Mouse (Mus musculus) limb, embryonic 11.5 days (tissue): Measurements from ENCODE around the gene Atxn10. TPM values are rescaled to one million over a fixed set of nuclear protein-coding genes. Genes with fewer than 3 reads are reported as not detected.

ENCODE experiments used
- ATAC-seq: fragments of 200-750 bp; cut with Nextera tagmentation; 2 replicates; pipeline ENCODE4 v1.8.0; 2017; ENCODE audit warnings: low read depth; ENCODE audit not compliant: insufficient number of reproducible peaks, low FRiP score, low TSS enrichment
- DNase-seq: peaks from one replicate; pipeline ENCODE4 v3.0.0-alpha.2; 2015; ENCODE audit warnings: low spot score
- H3K27ac ChIP-seq: fragments of 300-500 bp; sonication (generic); replicated peaks from 2 replicates; pipeline ENCODE4 v1.5.1; 2014; ENCODE audit warnings: low read depth, mild to moderate bottlenecking, low read length
- H3K27me3 ChIP-seq: fragments of 300-500 bp; sonication (generic); 2 replicates; pipeline ENCODE4 v1.6.1; 2014; ENCODE audit warnings: mild to moderate bottlenecking, low read length, mixed read lengths; ENCODE audit not compliant: control insufficient read depth, insufficient read depth
- H3K36me3 ChIP-seq: fragments of 300-500 bp; sonication (generic); 2 replicates; pipeline ENCODE4 v1.6.1; 2014; ENCODE audit warnings: mild to moderate bottlenecking, low read length, moderate library complexity, mixed read lengths; ENCODE audit not compliant: control insufficient read depth, insufficient read depth
- H3K4me1 ChIP-seq: fragments of 300-500 bp; sonication (generic); 2 replicates; pipeline ENCODE4 v1.6.1; 2014; ENCODE audit warnings: low read length, mixed read lengths; ENCODE audit not compliant: control insufficient read depth, insufficient read depth
- H3K4me2 ChIP-seq: fragments of 300-500 bp; sonication (generic); 2 replicates; pipeline ENCODE4 v1.6.1; 2014; ENCODE audit warnings: low read depth, mild to moderate bottlenecking, moderate library complexity; ENCODE audit not compliant: severe bottlenecking
- H3K4me3 ChIP-seq: fragments of 300-500 bp; sonication (generic); 2 replicates; pipeline ENCODE4 v1.5.1; 2014; ENCODE audit warnings: low read depth, low read length
- H3K9ac ChIP-seq: fragments of 300-500 bp; sonication (generic); 2 replicates; pipeline ENCODE4 v1.6.1; 2014; ENCODE audit warnings: mild to moderate bottlenecking, low read length
- H3K9me3 ChIP-seq: fragments of 300-500 bp; sonication (generic); 2 replicates; pipeline ENCODE4 v1.6.1; 2016; ENCODE audit warnings: low read length; ENCODE audit not compliant: control insufficient read depth
- WGBS: fragments of 180-500 bp; shearing (Covaris S2); extraction: QIAGEN DNeasy Blood & Tissue Kit; methylation state at CpG from one replicate; pipeline ENCODE4 v1.1.7; 2014; 5-methylcytosine and 5-hydroxymethylcytosine counted together
- polyA plus RNA-seq: library from polyadenylated mRNA; unstranded; fragments of >200 nt; fragmentation: Nextera tagmentation; extraction: Ambion mirVana; gene quantifications from 2 replicates; pipeline ENCODE4 v1.2.1, GENCODE M21; 2014

The Atxn10 gene
- polyA plus RNA-seq, 1 experiment from 2014 or later = 331 TPM

DNA sequence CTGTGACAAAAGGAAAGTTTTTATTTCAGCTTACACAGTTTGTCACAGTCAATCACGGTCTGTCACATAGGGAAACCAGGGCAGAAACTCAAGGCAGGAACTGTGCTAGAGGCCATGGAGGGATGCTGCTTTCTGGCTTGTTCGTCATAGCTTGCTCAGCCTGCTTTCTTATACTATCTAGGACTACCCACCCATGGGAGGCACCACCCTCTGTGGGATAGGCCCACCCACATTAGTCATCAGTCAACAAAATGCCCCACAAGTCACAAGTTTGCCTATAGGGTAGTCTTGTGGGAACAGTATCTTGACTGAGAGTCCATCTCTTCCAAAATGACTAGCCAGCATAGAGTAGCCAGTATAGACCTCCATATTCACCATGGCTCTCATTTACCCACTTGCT lies 6.2 kb downstream of the Atxn10 start:
- WGBS = 98% methylated on average over 2 of the region's 2 CpGs
- H3K9me3 ChIP-seq = no peaks in the 10 kb centered on the region
- H3K27ac ChIP-seq = no peak overlapping the region
- no peaks in the 10 kb centered on the region for H3K36me3 ChIP-seq
- no peak overlapping the region for H3K4me3 ChIP-seq
- no peak overlapping the region for H3K9ac ChIP-seq
- ATAC-seq (no peak), DNase-seq (no peak)
- no peaks in the 10 kb centered on the region; the same call in 1 of the 2 replicates for H3K4me1 ChIP-seq
- no peak overlapping the region for H3K4me2 ChIP-seq
- no peaks in the 10 kb centered on the region for H3K27me3 ChIP-seq

GRCm38 (mm10) chr15:85344673-85345072 lies 8.6 kb downstream of the Atxn10 start:
- Histone ChIP-seq H3K9ac (no peak overlapping the region), H3K9me3 (no peaks in the 10 kb centered on the region), H3K4me2 (no peak overlapping the region), H3K36me3 (no peaks in the 10 kb centered on the region), H3K4me1 (no peaks in the 10 kb centered on the region), H3K4me3 (no peak overlapping the region), H3K27me3 (no peaks in the 10 kb centered on the region), H3K27ac (no peak overlapping the region)
- 72% methylated on average over 2 of the region's 2 CpGs for WGBS
- no peak for DNase-seq
- ATAC-seq = no peak

GRCm38 (mm10) chr15:85347058-85347700 lies 11.1 kb downstream of the Atxn10 start:
- no peak overlapping the region for H3K27ac ChIP-seq
- H3K9ac ChIP-seq = no peak overlapping the region
- ATAC-seq (no peak), DNase-seq (no peak)
- WGBS = 87% methylated on average over 6 of the region's 6 CpGs
- no peaks in the 10 kb centered on the region for H3K9me3 ChIP-seq
- H3K4me3 ChIP-seq = no peak overlapping the region
- no peaks in the 10 kb centered on the region for H3K4me1 ChIP-seq
- H3K27me3 ChIP-seq = no peaks in the 10 kb centered on the region
- H3K36me3 ChIP-seq = no peaks in the 10 kb centered on the region
- H3K4me2 ChIP-seq = no peak overlapping the region

DNA sequence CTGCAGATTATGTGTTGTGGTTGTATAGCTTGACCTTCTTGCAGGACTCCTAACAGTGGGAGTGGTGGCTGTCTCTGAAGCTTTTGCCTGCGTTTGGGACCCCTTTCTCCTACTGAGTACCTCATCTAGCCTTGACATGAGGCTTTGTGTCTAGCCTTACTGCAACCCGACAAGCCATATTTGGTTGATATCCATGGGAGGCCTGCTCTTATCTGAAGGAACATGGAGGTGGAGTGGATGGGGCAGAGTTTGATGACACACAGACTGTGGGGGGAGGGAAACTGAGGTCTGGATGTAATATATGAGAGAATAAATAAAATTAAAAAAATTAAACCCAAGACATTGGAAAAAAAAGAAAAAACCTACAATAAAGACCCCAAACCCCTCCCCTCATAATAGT lies 14.1 kb downstream of the Atxn10 start:
- H3K4me2 ChIP-seq = no peak overlapping the region
- H3K27me3 ChIP-seq = no peaks in the 10 kb centered on the region
- whole genome bisulfite sequencing = 87% methylated on average over 2 of the region's 2 CpGs
- no peak for DNase-seq
- H3K9me3 ChIP-seq = no peaks in the 10 kb centered on the region
- no peaks in the 10 kb centered on the region for H3K4me1 ChIP-seq
- H3K36me3 ChIP-seq = no peaks in the 10 kb centered on the region
- ATAC-seq = no peak
- H3K9ac ChIP-seq = no peak overlapping the region
- no peak overlapping the region for H3K4me3 ChIP-seq
- H3K27ac ChIP-seq = no peak overlapping the region

DNA sequence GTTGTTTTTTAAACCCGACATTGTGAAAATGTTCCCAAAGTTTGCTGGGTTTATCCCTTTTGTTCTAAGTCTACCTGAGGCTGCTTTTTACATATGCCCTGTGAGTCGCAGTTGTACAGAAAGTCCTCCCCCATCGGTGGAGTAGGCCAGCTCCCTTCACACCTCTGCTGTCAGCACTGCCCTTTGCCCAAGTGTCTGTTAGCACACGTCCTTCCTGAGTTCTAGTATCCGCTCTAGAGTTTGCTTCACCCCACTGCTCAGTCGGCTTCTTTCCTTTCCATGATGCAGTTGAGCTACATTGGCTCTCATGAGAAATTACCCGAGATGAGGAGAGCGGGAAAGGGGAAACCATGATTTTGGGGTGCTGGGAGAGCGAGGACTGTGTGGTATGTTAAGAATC lies 18.0 kb downstream of the Atxn10 start:
- Histone ChIP-seq H3K4me1 (no peaks in the 10 kb centered on the region), H3K27ac (no peak overlapping the region), H3K27me3 (no peaks in the 10 kb centered on the region), H3K9ac (no peak overlapping the region), H3K4me2 (no peak overlapping the region), H3K36me3 (no peaks in the 10 kb centered on the region), H3K4me3 (no peak overlapping the region), H3K9me3 (no peaks in the 10 kb centered on the region)
- DNase-seq (no peak), ATAC-seq (no peak)
- 87% methylated on average over 9 of the region's 9 CpGs for WGBS

GRCm38 (mm10) chr15:85356112-85356511 lies 20.1 kb downstream of the Atxn10 start:
- Histone ChIP-seq H3K4me2 (no peak overlapping the region), H3K4me1 (no peaks in the 10 kb centered on the region), H3K9ac (no peak overlapping the region), H3K9me3 (no peaks in the 10 kb centered on the region), H3K27ac (no peak overlapping the region), H3K36me3 (peaks cover 3% of the 10 kb centered on the region; the same call in 1 of the 2 replicates), H3K27me3 (no peaks in the 10 kb centered on the region), H3K4me3 (no peak overlapping the region)
- DNase-seq (no peak), ATAC-seq (no peak)
- WGBS = 86% methylated on average over 6 of the region's 6 CpGs

GRCm38 (mm10) chr15:85357465-85358225 lies 21.6 kb downstream of the Atxn10 start:
- peaks cover 9% of the 10 kb centered on the region; the same call in 1 of the 2 replicates for H3K36me3 ChIP-seq
- no peaks in the 10 kb centered on the region for H3K27me3 ChIP-seq
- ATAC-seq (no peak), DNase-seq (no peak)
- H3K4me2 ChIP-seq = no peak overlapping the region
- H3K27ac ChIP-seq = no peak overlapping the region
- H3K9me3 ChIP-seq = no peaks in the 10 kb centered on the region; the same call in 1 of the 2 replicates
- H3K4me3 ChIP-seq = no peak overlapping the region
- no peaks in the 10 kb centered on the region for H3K4me1 ChIP-seq
- WGBS = 92% methylated on average over 4 of the region's 4 CpGs
- no peak overlapping the region for H3K9ac ChIP-seq

DNA sequence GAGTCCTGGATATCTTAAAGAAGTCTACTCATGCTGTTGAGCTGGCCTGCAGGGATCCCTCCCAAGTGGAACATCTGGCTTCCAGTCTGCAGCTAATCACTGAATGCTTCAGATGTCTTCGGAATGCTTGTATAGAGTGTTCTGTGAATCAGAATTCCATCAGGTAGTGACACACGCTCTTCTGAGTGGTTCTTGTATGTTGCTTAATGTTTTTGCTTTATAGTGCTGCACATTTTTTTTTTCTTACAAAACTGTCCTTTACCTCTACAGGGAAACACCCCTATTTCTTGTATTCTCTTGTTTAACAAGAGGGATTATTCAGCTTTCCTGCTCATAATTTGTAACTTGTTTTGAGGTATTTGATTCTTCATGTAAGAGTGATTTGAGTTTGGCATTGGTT lies 23.4 kb downstream of the Atxn10 start:
- no peaks in the 10 kb centered on the region; the same call in 1 of the 2 replicates for H3K9me3 ChIP-seq
- H3K4me1 ChIP-seq = no peaks in the 10 kb centered on the region
- no peak overlapping the region for H3K4me3 ChIP-seq
- H3K27me3 ChIP-seq = no peaks in the 10 kb centered on the region
- ATAC-seq (no peak), DNase-seq (no peak)
- no peak overlapping the region for H3K27ac ChIP-seq
- peaks cover 10% of the 10 kb centered on the region; the same call in 1 of the 2 replicates for H3K36me3 ChIP-seq
- H3K9ac ChIP-seq = no peak overlapping the region
- WGBS = 79% methylated on average over 2 of the region's 2 CpGs
- no peak overlapping the region for H3K4me2 ChIP-seq
